Mouse (Mus musculus) thymus, adult 18-20 months (tissue): ENCODE data around the gene Agap1.
"Not testable (repeated sequence)": the region's sequence is repeated elsewhere in the genome, so short reads cannot be mapped to it uniquely, and the experiment has no call there.

Experiments
- DNase-seq, 2 experiments: peaks; one replicate each; pipeline ENCODE4 v3.0.0; 2022; ENCODE audit warnings: mixed read lengths in 2 of 2

Gene Agap1

DNA sequence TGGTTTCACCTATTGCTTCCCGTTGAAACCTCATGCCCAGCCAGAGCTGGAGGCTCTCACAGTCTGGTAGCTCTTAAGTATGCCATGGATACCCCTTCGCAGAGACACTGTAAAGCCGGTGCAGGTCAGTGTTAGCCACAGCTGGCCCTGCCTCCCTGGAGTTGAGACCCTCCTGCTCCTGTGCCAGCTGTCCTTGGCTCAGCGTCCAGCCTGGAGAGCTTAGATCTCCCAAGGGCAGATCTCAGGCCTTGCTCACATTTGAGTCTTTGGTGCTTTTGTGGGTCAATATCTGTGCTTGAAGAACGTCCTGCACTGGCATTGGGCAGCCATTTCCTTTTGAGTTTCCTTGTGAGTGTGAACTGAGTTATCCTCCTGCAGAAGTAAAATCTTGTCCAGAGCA lies 7.3 kb downstream of the Agap1 start:
- no peak for DNase-seq

DNA sequence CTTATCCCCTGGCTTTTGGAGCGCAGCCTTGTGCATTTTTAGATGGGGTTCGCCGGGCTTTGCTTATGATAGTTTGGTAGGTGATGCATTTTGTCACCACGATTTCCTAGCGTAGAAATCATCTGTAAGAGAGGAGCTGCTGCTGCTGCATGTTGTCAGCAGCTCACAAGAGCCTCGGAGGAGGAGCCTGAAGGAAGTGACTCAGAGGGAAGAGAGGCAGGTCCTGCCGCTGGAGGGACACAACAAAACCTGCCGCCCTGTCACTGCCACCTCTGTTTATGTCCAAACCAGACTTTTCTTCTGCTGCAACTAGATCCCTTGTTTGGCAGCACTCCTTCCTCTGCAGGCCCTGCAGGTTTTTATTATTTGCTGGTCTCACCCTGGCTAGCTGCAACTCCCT lies 8.5 kb downstream of the Agap1 start:
- DNase-seq: no peak

DNA sequence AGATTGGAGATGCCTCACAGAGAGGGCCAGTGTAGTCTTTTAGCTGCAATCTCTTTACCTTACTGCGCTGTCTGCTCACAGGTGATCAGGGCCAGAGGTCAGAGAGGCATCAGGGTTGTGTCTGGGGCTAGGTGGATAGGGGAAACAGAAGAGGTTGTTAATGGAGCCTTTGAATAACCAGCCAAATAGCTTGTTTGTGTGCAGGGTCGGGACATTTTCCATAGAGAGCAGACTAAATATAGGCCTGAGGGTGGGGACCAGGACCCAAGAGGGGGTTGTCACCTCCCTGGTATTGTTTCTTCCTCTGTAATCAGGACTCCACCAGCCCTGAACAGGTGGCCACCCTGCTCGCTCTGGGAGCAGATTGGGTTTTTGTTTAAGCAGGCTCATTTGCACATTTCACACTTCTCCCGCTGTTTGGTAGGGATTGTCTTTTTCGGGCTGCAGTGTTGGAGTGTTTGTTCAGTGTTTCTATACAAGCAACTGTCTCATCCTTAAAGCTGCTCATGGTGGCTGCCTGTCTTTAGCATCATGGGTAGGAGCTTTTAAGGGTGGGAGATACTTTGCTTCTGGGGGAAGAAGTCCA lies 10.9 kb downstream of the Agap1 start:
- no peak for DNase-seq

DNA sequence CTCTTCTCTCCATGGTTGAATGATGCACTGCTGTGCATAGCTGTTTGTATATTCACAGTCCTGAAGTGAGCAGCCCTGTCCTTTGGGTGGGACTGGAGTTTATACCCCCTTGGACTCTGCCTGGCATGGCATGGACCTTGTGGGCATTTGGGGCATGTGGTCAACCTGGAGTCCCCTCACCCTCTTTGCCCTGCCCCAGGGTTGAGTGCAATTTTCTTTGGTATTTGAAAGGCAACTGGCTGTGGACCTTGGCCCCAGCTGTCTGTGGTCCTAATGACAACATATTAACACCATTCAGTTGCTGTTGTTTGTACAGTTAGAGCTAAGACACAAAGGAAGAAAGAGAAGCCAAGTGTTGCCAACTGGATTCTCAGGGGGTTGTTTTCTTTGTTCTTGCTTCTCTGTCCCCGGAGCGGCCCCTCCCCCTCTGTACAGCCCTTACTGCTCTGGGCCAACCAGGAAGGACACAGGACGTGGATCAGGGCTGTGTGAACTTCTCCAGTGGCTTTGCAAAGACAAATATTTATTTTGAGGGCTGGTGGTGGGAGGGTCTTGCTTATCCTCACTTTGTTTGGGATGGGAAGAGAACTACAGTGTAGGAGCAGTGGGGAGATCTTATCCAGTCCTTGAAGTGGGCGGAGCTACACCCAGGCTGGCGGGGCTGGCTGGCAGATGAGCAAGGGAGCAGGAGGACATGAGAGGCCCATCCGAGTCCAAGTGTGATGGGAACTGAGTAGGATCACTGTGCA lies 12.9 kb downstream of the Agap1 start:
- no peak for DNase-seq

DNA sequence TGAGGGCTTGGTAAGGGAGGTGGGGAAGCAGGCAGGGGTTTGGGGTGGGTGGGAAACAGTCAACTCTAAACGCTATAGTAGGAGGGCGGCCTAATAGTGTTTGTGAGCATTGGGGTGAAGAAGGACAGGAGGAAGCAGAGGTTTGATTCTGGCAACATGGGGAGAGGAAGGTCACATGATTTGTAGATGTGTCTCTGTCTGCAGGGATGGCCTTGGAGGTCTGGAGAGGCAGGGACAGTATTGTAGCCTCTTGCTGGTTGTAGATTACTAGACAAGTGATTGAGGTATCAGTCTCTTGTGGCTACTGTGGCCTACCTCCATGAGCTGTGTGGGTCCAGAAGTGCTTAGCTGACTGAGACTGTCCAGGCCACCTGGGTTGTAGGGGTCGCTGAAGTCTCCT lies 13.5 kb downstream of the Agap1 start:
- DNase-seq: no peak

DNA sequence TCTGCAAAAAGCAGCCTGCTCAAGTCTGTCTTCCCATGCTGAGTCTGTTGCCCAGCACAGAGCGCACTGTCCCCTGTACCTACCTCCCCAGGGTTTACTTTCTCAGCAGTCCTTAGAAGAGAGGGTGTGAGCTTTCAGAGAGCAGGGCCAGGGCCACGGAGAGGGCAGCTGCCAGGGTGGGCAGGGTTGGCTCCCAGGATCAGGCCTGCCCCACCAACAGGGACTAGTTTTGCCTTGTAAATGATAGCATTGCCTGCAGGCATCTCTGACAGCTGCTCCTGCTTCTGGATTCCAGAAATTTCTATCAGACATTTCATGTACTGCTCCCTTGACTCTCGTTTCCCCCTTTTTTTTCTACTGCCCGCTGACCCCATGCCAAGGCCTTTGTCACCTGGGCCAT lies 16.8 kb downstream of the Agap1 start:
- no peak for DNase-seq

DNA sequence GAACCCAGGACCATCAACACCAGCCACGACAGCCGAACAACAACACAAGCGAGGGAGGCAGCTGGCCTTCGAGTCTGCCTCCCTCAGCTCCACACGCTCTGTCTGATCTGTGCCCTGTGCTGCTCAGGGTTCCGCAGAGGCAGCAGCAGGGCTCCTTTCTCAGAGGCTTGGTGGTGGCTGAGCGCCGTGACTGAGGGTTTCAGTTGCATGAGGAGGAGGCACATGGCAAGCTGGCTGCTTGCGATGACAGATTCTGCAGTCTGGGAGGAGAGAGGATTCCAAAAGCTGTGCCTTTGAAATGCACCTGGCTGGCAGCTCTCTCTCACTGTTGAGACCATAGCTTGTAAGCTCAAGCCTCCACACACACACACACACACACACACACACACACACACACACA lies 17.3 kb downstream of the Agap1 start:
- DNase-seq: no peak

DNA sequence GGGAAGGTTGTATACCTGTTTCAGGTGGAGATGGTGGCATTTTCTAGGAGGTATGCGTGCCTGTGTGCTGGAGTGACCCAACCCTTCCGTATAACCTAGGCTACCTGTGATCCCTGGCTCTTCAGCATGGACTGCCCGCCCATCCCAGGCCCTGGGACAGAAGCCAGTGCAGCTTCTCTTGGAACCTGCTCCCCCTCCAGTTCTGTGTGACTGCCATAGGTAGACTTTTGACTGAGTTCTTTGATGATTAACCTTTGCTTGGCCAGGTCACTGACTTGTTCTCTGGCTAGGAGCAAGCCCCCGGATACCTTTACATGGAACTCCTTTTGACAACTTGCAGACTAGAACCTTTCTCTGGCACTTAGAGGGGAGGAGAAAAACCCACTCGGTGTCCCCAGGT lies 19.3 kb downstream of the Agap1 start:
- DNase-seq: no peak

DNA sequence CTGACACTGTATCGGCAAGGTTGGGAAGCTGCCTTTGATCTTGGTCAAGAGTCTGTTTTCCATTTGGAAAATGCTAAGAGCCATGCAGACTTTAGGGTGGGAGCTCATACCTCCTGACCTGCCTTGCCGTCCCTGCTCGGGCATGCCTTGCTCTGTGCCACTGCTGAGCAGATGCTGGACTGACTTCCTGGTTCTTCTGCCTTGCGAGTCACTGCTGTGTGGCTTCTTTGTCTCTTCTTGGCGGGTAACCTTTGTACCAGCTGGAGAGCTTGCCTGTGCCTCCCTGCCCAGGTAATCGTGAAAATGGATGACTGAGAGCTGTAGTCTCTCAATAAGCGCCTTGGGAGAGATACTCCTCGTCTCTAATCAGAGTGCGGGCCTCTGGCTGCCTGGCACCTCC lies 20.2 kb downstream of the Agap1 start:
- DNase-seq: no peak

DNA sequence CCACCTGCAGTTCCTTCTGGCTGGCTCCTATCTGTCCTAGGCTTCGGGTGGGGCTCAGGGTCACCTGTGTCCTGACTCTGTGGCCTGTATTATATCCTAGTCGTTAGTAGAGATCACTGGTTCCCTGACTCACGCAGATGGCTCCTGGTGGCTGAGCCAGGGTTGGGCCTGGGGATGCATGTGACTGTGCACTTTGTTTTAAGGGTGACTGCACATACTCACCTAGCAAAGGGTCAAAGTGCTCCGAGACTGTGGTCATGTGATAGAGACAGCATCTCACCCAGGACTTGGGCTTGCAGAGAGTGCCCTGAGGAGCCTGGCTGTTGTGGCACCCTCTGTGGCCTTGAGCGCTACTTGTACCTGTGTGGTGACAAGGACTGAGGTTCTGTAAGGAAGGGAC lies 22.4 kb downstream of the Agap1 start:
- no peak for DNase-seq

DNA sequence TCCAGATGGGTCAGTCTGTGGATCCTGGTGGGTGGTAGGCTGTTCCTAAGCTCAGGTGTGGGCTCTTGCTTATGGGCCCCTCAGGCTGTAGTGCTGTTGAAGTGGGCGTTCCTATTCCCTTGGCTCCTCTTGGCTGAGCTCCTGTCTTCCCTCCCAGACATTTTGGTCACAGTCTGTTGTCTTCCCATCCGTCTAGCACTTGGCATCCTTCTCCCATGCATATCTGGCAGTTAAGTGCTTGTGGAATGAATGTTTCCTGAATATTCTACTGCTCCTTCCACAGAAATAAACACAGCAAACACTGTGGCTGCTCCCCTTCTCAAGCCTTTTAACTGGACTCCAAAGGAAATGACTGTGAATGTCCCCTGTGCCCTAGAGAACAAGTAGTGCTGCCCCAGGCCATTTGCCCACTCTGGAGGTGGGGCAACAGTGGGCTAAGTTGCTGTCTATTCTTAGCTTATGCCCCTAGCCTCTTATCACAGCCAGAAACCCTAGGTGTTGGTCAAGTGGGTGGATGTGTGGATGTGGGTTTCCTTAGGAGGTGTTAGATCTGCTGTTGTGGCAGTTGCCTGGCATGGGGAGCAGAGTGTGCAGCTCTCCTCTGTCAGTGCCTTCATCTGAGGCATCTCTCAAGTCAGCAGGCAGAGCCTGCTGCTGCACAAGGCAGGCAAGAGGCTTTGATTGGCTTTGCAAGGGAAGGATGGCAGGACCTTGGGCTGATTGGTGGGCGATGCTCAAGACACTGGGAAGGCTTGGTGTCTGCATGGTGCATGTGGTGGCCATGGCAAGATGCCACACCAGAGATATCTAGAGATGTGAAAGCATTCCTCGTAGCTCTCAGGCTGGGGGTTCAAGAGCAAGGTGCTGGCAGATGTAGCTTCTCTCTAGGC lies 24.2 kb downstream of the Agap1 start:
- DNase-seq: no peak

DNA sequence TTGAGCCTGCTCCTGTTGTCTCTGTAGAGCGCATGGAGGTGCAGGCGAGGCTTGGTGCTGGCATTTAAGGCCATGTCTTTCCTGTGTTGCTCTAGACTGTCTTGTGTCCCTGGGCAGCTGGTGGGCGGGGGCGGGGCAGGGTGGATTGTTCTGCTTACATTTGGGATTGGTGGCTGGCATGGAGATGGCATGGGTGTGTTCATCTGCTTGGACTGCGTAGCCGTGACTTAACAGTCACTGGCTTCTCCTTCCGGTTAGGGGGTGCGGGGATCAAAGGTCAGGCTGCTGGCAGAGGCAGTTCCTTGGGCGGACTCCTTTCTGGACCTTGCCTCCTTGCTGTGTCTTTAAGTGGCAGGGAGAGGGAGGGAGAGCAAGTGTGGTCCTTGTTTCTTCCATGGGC lies 26.5 kb downstream of the Agap1 start:
- DNase-seq: no peak

DNA sequence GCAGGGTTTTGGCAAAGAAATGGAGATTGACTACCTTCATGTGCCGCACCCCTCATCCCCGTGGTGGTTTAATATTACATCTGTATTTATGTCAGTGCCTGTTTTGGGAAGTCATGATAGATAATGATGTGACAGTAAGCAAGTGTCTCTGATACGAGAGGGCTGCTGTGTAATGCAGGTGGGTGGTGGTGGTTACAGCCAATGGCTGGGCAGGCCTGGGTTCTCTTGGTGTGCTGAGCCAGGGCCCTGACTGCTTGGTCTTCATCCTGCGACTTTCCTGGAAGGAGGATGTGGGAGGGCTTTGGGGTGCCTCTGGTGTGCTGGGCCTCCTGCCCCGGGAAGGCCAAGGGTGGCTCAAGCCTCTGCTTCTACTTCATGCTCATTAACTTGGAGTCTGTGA lies 28.2 kb downstream of the Agap1 start:
- no peak for DNase-seq

DNA sequence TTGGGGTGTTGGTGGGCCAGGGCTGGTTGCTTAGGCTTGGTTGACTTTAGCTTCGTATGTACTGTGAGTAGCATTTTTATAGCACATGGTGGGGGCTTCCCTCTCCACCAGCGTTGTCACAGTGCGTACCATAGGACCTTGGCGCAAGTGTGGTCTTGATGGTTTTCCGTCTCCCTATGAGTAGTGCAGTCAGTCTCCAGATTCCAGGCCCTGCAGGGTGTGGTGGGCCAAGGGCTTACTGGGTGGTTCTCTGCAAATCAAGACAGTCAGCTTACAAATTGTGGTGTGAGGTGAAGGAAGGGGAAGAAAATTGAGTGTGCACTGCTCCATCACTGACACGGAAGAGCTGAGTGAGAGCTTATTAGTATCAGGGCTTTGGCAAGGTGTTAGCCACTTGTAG lies 32.3 kb downstream of the Agap1 start:
- no peak for DNase-seq

DNA sequence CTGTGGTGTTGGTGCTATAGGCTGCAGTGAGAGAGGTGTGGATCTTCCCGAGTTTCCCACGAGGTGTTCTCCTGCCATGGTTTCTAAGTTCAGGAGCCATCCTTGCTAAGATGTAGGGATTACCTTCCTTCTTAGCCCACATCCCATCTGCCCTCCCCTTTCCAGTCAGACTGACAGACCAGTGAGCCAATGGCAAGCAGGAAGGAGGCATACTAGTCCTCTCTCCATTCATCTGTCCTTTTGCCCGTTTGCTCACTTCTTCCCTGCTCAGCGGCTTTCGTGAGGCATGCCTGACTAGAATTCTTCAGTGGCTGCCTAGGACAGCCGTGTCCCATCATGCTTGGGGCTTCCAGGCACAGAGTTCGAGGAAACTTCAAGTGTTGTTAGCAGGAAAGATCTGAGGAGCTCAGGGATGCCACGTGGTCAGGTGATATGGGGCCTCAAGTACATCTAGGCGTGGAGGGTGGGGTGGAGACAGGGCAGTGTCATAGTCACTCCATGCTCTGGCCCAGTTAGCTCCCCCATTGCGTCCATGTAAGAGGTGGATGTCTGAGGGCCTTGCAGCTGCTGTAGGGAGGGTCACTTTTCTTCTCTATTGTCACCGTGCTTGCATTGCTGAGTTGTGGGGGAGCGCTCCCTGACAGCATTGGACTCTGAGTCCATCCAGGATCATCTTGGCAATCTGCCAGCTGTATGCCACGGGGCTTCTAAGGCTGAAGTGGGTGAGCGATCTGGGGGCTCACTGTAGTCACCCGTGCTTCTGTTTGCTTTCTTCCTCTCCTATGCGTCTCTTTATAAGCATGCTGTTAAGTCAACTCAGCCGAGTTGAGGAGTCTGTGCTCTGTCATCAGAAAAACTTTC lies 34.7 kb downstream of the Agap1 start:
- no peak for DNase-seq

DNA sequence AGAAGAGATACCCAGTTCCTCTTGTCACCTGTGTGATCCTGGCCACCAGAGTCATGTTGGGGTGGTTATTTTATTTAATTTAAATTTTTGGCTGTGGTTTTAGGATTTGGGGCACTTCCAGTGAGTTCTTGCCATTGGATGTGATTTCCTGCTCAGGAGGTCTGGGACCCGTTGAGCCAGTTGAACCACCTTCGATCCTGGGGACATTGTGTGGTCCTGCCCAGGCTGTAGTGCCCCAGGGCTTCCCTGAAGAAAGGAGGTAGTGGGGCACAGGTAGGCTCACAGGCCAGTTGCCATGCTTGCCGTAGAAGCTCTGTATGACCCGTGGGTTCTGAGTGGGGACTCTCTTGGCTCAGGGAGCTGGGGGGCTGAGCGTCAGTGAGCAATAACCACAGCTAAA lies 38.6 kb downstream of the Agap1 start:
- no peak for DNase-seq

DNA sequence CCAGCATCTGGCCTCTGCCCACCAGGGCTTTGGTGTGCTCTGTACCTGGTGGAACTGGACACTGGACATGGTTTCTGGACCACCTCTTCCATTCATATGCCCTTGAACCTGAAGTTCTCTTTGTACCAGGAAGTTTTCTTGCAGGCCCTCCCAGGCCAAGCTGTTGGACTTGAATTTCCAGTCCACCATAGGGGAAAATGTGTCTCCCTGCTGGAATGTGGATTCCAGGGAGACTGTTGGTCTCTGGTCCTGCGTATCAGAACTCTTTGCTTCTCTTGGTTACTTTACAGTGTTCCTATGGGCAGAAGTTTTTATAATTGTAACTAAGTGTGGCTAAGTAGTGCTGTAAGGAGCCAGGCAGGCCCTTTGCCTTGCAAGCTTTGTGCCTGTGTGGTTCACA lies 40.2 kb downstream of the Agap1 start:
- no peak for DNase-seq

DNA sequence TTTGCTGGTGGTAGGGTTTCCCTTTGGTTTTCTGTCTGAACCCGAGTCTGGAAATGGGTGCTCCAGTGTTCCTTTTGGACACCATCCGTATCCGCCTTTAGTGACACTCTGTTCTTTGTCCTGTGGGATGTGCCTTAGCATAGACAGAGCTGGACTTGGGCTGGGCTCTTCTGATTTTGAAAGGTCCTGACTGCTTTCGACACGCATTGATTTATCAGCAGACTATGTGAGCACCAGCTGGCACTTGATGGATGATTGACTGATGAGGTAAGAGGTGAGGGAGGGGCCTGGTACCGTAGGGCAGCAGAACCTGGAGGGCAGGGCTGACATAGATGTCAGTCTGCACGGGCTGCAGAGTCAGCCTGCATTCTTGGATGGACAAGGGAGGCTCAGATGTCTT lies 41.6 kb downstream of the Agap1 start:
- DNase-seq: no peak

DNA sequence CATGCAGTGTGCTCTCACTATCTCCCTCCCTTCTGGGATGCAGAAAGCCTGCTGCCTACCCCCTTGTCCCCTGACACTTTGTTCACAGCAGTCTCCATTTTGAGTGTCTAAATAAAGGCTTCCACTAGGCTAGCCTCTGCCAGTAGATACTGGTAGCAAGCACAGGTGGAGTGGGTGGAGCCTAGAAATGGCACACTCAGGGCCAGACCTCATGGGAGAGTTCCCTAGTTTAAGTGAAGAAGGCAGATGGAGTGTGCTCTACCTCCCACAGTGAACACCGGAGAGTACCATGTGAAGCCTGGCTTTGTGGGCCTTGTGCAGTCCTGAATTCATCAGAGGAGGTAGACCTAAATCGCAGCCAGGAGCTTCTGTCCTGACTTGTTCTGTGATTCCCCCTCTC lies 46.3 kb downstream of the Agap1 start:
- no peak for DNase-seq

DNA sequence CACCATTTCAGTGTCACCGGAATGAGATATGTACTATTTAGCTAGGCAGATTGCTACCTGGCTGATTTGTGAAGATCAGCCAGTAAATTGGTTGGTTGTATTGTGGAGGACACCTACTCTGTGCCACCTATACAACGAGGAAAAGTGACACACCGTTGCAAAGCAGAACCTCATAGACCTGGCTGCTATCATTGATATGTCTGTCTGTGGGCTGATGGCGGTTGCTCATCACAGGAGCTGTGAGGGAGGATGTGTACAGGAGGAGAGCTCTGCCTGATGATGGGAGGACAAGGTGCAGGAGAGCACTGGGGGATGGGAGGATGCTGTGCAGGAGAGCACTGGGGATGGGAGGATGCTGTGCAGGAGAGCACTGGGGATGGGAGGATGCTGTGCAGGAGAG lies 46.7 kb downstream of the Agap1 start:
- DNase-seq: no peak

DNA sequence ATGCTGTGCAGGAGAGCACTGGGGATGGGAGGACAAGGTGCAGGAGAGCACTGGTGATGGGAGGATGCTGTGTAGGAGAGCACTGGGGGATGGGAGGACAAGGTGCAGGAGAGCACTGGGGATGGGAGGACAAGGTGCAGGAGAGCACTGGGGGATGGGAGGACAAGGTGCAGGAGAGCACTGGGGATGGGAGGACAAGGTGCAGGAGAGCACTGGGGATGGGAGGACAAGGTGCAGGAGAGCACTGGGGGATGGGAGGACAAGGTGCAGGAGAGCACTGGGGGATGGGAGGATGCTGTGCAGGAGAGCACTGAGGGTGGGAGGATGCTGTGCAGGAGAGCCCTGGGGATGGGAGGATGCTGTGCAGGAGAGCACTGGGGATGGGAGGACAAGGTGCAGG lies 47.3 kb downstream of the Agap1 start:
- not testable (repeated sequence) for DNase-seq

DNA sequence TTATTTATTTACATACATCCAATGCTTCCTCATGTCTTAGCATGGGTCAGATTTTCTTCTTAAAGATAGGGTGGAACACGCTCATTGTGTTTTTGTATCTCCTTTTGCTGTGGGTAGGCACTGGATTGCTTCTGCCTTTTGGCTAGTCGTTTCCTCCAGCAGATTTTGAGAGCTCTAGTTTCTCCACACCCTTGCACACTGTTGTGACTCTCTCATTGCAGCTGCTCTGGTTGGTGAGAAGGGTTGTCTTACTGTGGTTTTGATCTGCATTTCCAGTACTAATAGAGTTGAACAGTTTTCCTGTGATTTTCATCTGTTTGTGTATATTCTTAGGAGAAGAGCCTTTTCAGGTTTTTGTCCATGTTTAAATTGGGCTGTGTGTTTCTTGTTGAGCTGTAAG lies 54.6 kb downstream of the Agap1 start:
- no peak for DNase-seq

DNA sequence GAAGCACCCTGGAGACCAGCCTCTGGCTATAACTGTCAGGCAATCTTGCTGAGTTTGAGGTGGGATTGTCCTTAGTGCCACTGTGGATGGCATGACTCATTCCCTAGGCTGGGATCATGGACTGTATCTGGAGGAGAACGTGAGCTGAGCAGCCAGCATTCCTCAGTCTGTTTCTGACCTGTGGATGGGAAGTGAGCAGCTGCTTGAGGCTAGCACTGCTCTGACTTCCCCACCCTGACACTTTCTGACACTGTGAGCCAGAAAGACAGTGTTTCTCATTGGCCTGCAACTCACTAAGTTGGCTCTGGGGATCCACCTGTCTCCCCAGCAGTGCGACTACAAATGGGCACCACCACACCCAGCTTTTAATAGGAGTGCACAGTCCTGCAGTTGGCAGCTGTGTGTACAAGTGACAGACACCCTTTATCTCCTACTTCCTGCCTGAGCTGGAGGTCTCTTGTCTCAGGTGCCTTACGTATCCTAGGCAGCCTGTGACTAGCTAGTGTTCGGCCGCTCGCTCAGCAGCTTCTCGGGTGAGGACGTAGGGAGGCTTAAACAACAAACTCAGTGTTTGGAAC lies 55.2 kb downstream of the Agap1 start:
- DNase-seq: no peak
